Mouse (Mus musculus) spleen, adult 2 months (tissue): ENCODE measurements at regions not wholly inside any gene's neighbourhood (a gene's known extent, or its start where the extent isn't known, plus 50 kb on each side); places are given as distances from the start of the nearest gene placed in this dataset.

Experiments
- DNase-seq, 2 experiments: peaks; one replicate each; pipeline versions ENCODE4 v3.0.0 to v3.0.0-alpha.2; 2012 to 2021; ENCODE audit warnings: low spot score in 2 of 2, low read depth in 1 of 2
- H3K27ac ChIP-seq: fragments of 200-500 bp; 2 replicates; pipeline ENCODE4 v1.5.1; 2012; ENCODE audit warnings: low read length, inconsistent platforms; ENCODE audit not compliant: insufficient read depth
- H3K27me3 ChIP-seq: fragments of 200-500 bp; 2 replicates; pipeline ENCODE4 v1.6.1; 2012; ENCODE audit warnings: mild to moderate bottlenecking, moderate library complexity, low read length, inconsistent platforms; ENCODE audit not compliant: control insufficient read depth, insufficient read depth
- H3K36me3 ChIP-seq: fragments of 200-500 bp; 2 replicates; pipeline ENCODE4 v1.6.1; 2012; ENCODE audit warnings: mild to moderate bottlenecking, low read length, inconsistent platforms; ENCODE audit not compliant: control insufficient read depth, insufficient read depth
- H3K4me1 ChIP-seq: fragments of 200-500 bp; 2 replicates; pipeline ENCODE4 v1.6.1; 2011; ENCODE audit warnings: inconsistent platforms; ENCODE audit not compliant: control insufficient read depth, insufficient read depth, insufficient read length
- H3K4me3 ChIP-seq: fragments of 200-500 bp; 2 replicates; pipeline ENCODE4 v1.5.1; 2011; ENCODE audit warnings: mild to moderate bottlenecking, inconsistent platforms; ENCODE audit not compliant: insufficient read depth, insufficient read length; ENCODE audit errors: extremely low read depth
- CTCF ChIP-seq: fragments of 200-500 bp; IDR thresholded peaks from 2 replicates; pipeline ENCODE4 v1.5.1; 2011; ENCODE audit warnings: mild to moderate bottlenecking, inconsistent platforms; ENCODE audit not compliant: insufficient read depth, insufficient read length, insufficient replicate concordance; ENCODE audit errors: extremely low read depth
- POLR2A ChIP-seq: fragments of 200-500 bp; IDR thresholded peaks from 2 replicates; pipeline ENCODE4 v1.6.1; 2011; ENCODE audit warnings: low read depth, low read length, inconsistent platforms
- WGBS: fragments of 180-500 bp; shearing (Covaris S2); methylation state at CpG from one replicate; pipeline ENCODE4 v1.1.7; 2018; 5-methylcytosine and 5-hydroxymethylcytosine counted together

DNA sequence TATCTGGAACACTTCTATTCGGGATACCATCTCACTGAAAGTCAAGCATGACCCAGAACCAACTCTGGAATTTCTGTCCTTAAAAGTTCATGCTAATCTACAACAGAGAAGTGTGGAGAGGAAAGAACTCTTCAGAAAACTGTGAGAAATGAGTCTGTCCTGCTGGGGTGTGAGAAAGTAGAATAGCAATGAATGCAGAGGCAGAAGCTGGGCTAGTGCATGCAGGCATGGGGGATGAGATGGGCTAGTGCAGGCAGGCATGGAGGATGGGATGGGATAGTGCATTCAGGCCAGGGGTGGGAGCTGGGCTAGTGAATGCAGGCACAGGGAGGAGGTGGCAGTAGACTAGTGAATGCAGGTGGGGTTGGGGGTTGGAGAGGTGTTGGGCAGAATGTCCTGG lies 424.8 kb downstream of the Pdcd6ip start:
- TF ChIP-seq CTCF (no peak), POLR2A (no peak)
- Histone ChIP-seq H3K27me3 (no peaks in the 10 kb centered on the region), H3K4me1 (no peaks in the 10 kb centered on the region), H3K27ac (no peak overlapping the region), H3K4me3 (no peak overlapping the region), H3K36me3 (no peaks in the 10 kb centered on the region)
- WGBS: 58% methylated on average over 1 of the region's 1 CpGs
- no peak for DNase-seq

DNA sequence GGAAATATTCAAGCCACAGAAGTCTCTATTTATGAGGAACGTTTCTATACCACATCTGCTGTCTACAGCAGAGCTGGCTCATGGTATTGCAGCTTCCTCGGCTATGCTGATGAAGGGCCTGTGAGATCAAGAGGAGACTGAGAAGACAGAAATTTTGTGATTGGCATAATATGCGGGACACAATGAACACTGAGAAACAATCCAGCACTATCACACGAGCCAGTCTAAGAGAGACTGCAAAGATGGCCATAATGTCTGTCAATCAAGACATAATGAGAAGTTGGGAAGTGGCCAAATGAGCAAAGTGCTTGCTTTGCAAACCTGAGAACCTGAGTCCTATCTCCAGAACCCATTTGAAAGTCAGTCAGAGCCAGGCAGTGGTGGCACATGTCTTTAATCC lies 437.5 kb downstream of the Pdcd6ip start:
- no peaks in the 10 kb centered on the region for H3K36me3 ChIP-seq
- TF ChIP-seq CTCF (no peak), POLR2A (no peak)
- no peak overlapping the region for H3K27ac ChIP-seq
- no peaks in the 10 kb centered on the region for H3K27me3 ChIP-seq
- no peak for DNase-seq
- no peaks in the 10 kb centered on the region for H3K4me1 ChIP-seq
- WGBS: 84% methylated on average over 4 of the region's 4 CpGs
- no peak overlapping the region for H3K4me3 ChIP-seq

DNA sequence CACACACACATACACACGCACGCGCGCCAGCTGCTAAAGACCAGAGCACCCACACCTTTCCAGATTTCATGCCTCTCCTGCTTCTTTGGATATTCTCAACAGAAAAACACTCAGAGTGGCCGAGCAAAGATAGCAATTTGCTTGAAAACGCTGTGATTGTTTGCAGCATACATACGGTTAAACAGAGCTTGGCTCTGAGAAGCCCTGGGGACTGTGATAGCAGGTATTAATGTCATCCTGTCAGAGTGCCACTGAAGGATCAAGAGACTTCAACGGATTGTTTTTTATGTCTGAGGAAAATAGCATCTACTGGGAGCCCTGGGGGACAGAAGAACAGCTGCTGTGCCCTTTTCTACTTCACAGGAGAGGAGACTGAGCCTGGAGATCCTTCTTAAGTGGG lies 440.4 kb downstream of the Pdcd6ip start:
- WGBS: 88% methylated on average over 8 of the region's 8 CpGs
- no peaks in the 10 kb centered on the region for H3K27me3 ChIP-seq

DNA sequence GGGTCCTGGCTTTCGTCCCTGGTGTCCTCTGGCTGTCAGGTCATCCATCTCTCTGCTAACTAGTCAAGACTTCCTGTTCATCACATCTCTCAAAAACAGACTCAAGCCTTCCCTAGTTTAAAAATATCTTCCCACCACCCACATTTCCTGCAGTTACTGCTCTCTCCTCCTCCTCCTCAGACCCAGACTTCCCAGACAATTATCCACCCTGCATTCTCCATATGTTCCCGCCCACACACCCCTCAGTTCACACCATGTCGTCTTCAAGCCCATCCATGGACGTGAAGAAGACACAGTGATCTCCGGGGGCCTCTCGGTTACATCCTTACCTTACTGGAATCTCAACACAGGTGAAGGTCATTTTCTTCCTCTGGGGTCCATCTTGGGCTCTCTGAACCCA lies 444.4 kb downstream of the Pdcd6ip start:
- H3K36me3 ChIP-seq: no peaks in the 10 kb centered on the region
- H3K27ac ChIP-seq: no peak overlapping the region
- TF ChIP-seq POLR2A: no peak
- TF ChIP-seq CTCF: no peak
- DNase-seq: no peak
- H3K27me3 ChIP-seq: no peaks in the 10 kb centered on the region
- 74% methylated on average over 6 of the region's 6 CpGs for WGBS
- H3K4me3 ChIP-seq: no peak overlapping the region
- H3K4me1 ChIP-seq: no peaks in the 10 kb centered on the region

More for the DNA sequence above, 440.4 kb downstream of the Pdcd6ip start:
- DNase-seq: no peak
- Histone ChIP-seq H3K27ac (no peak overlapping the region), H3K4me1 (no peaks in the 10 kb centered on the region), H3K4me3 (no peak overlapping the region), H3K36me3 (no peaks in the 10 kb centered on the region)
- TF ChIP-seq POLR2A (no peak), CTCF (no peak)

DNA sequence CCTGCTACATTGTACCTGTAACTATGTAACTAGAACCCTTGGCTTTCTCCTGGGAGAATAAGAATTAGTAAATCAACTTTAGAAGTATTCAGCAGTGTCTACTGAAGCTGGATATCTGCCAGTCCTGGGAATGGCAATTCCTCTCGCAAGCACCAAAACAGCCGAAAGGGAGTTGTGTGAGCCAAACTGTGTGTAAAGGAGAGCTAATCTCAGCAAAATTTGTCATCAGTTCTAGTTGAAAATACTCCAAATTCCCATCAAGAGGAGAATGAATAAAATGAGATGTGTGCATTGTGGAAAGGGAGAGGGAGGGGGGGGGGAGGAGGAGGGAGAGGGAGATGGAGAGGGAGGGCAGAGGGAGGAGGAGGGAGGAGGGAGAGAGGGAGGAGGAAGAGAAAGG lies 447.8 kb downstream of the Pdcd6ip start:
- Histone ChIP-seq H3K36me3 (no peaks in the 10 kb centered on the region), H3K4me1 (no peaks in the 10 kb centered on the region), H3K27me3 (no peaks in the 10 kb centered on the region), H3K27ac (no peak overlapping the region), H3K4me3 (no peak overlapping the region)
- DNase-seq: no peak
- no peak for TF ChIP-seq POLR2A
- TF ChIP-seq CTCF: no peak
- 83% methylated on average over 2 of the region's 2 CpGs for WGBS

GRCm38 (mm10) chr9:113258556-113258955 lies 449.5 kb downstream of the Pdcd6ip start:
- no peak for TF ChIP-seq POLR2A
- no peak for TF ChIP-seq CTCF
- no peak for DNase-seq
- WGBS: 74% methylated on average over 2 of the region's 2 CpGs
- Histone ChIP-seq H3K4me1 (no peaks in the 10 kb centered on the region), H3K36me3 (no peaks in the 10 kb centered on the region), H3K27ac (no peak overlapping the region), H3K27me3 (no peaks in the 10 kb centered on the region), H3K4me3 (no peak overlapping the region)

DNA sequence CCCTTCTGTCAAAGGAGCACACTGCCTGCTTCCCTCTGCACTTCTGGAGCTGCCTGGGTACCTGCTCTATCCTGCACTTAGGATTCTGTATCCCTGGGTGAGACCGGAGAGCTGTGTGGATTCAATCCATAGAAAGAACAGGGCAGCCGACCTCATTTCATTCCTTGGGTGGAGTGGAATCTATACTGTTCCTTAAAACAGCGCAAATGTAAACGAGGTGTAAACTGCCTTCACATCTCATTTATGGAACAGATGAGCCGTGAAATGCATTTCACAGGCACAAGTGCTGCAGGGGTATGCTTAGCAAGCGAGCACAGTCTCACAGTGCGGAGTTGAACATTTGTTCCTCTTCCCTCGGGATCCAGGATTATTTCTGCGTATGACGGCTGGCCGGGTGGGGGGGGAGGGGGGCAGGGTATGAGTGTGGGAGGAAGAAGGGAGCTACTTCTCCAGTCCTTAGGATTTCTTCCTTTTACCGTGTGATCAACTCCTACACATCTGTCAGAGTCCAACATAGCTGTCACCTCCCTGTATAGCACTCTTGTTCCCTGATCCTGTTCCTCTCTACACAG lies 459.3 kb downstream of the Pdcd6ip start:
- no peak overlapping the region for H3K27ac ChIP-seq
- H3K27me3 ChIP-seq: no peaks in the 10 kb centered on the region
- H3K4me3 ChIP-seq: no peak overlapping the region
- no peak for TF ChIP-seq POLR2A
- TF ChIP-seq CTCF: no peak
- H3K36me3 ChIP-seq: no peaks in the 10 kb centered on the region
- no peaks in the 10 kb centered on the region for H3K4me1 ChIP-seq
- 80% methylated on average over 12 of the region's 12 CpGs for WGBS
- DNase-seq: no peak
